Mouse (Mus musculus) liver, adult (tissue): ENCODE results near the gene Cd200r2.
A peak's percentile ranks its signal among the peaks of the same experiment; 100 is the strongest.

Experiments
- GATA4 ChIP-seq: IDR thresholded peaks from 2 replicates; pipeline ENCODE4 v1.6.1; 2014; ENCODE audit warnings: mild to moderate bottlenecking, low read length; ENCODE audit not compliant: insufficient replicate concordance

Gene Cd200r2

DNA sequence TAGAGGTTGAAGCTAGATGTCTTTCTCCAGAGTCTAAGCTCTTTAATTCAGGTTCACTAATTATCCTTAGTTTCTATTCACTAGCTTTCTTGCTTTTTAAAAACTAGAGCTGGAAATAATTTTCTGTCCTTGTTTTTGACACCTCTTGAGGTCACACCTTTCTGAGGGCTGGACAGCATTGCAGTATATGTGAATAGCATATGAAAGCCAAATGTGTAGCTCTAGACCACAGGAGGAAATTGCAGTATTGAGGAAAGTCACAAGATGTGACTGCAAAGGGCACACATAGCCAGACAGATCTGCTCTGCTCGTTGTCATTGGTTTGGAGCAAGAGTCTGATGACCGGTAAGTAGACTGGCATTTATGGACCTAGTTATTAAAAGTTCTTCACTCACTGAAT is at the start of gene Cd200r2:
Gene Cd200r2, plus strand, starts transcription at position 301 of the 400 bp plus-strand sequence.
- no peak for TF ChIP-seq GATA4

DNA sequence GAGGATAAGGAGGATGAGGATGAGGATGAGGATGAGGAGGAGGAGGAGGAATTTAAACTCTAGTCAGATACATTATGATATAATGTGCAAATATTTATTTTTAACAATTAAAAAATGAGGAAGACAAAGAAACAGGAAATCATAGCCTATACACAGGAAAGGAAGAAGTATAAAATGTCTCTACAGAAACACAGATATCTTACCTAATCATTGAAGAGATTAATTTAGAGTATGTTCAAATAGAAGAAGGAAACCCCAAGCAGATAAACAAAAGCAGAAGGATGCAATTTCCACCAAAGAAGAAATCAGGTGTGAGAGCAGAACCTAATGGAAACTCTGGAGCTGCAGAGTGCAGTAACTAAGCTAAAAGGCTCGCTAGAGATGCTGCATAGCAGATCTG is 48.9 kb upstream of the Cd200r2 start:
- no peak for TF ChIP-seq GATA4

DNA sequence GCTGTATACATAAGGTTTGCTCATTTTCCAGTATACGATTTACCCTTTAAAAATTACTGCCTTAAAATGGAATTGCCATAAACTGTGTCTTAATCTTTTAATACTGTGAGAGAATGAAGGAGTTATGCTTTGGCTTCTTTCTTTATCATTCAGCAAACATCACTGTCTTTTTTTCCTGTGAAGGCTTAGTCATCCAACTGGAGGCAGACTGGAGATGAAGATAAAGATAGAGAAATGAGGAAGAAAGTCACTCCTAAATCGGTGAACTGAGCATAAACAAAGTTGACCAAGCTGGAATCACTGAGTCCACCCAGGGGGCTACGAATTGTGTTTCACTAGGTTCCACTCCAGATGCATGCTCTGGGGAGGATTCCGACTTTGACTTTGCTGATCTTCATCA is 46.4 kb upstream of the Cd200r2 start:
- TF ChIP-seq GATA4 = no peak

DNA sequence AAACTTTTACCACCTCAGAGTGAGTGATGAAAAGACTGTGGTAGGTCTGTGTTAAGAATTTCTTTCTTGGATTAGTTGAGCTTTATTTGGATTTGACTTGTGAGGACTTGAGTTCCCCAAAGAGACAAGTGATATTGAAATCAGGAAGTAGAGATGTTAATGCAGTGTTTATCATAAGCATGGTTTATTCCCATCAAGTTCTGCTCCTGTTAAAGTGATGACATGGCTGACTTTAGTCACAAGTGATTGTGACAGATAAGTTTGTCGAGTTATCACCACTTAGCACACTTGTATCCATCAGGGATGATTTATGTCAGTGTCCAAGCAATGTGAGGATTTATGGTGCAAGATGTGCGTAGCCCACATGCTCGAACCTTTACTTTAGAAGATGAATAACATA is 34.6 kb upstream of the Cd200r2 start:
- no peak for TF ChIP-seq GATA4

DNA sequence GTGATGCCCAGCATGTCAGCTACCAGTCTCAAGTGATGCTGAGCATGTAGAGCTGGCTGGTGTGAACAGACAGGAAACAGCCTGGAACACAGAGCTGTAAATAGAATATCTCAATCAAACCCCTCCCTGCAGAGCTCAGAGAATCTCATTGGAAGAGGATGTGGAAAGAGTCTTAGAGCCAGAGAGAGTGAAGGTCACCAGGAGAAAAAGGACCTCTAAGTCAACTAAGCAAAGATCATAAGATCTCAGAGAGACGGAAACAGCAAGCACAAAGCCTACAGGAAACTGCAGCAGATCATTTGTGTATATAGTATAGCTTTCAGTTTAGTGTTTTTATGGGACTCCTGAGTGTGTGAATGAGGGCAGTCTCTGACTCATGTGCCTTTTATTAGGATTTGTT is 8.3 kb downstream of the Cd200r2 start:
- no peak for TF ChIP-seq GATA4

DNA sequence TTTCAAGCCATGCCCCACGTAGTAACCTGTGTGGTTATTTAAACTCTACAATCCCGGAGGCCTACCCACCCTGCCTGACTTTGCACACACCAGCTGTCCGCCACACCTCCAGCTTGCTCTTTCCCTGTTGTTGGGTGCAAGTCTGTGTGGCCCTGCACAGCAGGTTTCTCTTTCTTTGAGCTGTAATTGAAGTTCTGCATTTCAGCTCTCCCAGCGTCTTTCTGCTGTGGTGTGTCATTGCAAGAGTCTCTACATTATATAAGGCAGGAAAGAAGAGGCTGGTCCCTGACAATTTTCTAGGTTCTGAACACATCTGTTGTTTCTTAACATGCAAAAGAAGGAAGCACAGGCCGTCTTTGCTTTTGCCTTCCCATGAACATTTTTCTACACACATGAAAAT is 9.7 kb downstream of the Cd200r2 start:
- TF ChIP-seq GATA4 = no peak

DNA sequence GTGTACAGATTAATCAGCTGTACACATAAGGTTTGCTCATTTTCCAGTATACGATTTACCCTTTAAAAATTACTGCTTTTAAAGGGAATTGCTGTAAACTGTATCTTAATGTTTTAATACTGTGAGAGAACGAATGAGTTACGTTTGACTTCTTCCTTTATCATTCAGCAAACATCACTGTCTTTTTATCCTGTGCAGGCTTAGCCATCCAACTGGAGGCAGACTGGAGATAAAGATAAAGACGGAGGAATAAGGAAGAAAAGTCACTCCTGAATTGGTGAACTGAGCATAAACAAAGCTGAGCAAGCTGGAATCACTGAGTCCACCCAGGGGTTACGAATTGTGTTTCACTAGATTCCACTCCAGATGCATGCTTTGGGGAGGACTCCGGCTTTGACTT is 10.7 kb downstream of the Cd200r2 start:
- TF ChIP-seq GATA4 = no peak

DNA sequence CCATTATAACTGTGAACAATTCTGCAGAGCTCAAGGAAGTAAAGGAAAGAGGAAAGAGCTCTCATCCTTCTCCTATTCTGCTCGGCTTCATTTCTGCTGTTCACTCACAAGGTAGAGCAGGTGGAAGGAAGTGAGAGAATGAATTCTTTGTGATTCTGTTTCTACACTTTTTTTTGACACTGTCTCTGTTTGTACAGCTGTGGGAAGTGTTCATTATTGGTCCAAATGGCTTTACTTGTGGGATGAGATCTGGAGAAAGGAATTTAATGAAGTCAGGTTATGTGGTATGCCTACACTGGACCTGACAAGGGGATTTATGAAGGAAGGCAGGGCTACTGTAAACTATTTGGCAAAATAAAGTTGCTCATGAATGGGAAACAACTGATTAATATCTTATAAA is 23.9 kb downstream of the Cd200r2 start:
- TF ChIP-seq GATA4 = no peak

DNA sequence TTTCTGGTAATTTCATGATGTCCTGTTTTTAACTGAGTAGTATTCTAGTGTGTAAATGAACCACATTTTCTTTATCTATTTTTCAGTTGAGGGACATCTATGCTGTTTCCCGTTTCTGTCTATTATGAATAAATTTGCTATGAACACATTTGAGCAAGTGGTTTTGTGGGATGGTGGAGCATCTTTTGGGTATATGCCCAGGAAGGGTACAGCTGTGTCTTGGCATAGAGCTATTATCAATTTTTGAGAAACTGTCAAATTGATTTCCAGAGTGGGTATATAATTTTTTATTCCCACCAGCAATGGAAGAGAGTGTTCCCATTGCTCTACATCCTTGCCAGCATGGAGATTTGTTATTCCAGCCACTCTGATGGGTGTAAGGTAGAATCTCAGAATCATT is 65.1 kb downstream of the Cd200r2 start:
- TF ChIP-seq GATA4 = no peak

DNA sequence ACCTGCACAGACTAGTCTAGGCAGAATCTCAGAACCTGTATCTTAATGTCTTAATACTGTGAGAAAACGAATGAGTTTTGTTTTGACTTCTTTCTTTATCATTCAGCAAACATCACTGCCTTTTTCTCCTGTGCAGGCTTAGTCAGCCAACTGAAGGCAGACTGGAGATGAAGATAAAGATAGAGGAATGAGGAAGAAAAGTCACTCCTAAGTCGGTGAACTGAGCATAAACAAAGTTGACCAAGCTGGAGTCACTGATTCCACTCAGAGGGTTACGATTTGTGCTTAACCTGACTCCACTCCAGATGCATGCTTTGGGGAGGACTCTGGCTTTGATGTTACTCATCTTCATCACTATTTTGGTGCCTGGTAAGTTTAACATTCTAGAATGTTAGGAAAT is 76.6 kb downstream of the Cd200r2 start, which contains the start of gene Cd200r3:
Gene Cd200r3, plus strand, starts transcription at position 211 of the 400 bp plus-strand sequence.
- TF ChIP-seq GATA4 = no peak

DNA sequence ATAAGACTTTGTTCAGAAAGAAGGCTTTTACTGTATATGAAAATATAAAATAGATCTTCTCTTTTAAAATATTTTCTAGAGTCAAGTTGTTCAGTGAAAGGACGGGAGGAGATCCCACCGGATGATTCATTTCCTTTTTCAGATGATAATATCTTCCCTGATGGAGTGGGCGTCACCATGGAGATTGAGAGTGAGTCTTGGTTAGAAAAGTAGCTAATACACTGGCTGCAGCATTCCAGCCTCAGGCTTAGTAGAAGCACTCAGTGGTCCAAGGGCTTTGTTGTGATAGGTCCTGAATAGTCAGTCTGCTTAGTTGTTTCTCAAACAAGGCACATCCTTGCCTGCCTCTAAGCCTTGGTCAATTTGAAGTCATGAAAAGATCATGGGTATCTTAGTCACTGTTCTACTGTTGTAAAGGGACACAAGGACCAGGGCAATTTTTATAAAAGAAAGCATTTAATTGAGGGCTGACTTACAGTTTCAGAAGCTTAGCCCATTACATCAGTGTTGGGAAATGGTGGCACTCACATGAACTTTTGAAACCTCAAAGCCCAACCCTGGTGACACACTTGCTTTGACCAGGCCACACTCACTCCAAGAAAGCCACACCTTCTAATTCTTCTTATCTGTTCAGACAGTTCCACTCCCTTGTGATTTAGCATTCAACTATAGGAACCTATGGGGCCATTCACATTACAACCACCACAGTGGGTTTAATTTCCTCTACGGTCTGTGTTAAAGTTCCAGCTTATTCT is 84.6 kb downstream of the Cd200r2 start:
- TF ChIP-seq GATA4 = no peak

DNA sequence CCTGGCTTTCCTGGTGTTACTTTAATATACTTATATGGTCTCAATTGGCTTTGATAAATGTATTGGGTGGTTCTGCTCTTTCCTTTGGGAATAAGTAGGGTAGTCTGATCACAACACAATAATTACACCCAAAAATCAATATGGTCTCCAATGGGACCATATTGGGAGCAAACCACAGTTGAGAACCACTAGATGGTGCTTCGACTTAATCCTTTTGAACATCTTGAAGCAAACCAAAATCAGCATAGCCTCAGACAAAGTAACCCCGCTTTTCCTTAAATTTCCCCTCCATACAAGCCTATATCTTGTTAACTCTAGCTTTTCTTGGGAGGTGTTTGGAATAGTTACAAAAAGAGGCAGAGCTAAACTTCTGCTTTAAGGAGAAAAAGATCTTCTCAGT is 95.4 kb downstream of the Cd200r2 start:
- TF ChIP-seq GATA4 = no peak

DNA sequence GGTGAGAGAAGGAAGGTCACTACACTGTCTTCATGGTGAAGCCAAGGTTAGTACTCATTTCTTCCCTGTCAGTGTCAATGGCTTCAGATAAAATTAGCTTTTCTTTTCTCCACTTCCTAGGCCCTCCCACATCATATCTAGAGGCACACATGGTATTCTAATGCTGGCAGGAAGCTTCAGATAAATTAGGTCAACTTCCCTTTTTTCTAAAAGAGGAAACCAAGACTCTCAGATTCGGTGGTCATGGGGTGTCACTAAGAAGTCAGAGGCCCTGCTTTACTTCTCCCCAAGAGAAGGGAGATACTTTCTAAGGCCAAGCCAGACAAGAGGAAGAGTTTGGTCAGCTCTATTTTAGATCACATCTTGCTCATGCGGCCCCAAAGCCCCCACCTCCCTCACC is 95.9 kb downstream of the Cd200r2 start:
- peak; percentile 82 for TF ChIP-seq GATA4

DNA sequence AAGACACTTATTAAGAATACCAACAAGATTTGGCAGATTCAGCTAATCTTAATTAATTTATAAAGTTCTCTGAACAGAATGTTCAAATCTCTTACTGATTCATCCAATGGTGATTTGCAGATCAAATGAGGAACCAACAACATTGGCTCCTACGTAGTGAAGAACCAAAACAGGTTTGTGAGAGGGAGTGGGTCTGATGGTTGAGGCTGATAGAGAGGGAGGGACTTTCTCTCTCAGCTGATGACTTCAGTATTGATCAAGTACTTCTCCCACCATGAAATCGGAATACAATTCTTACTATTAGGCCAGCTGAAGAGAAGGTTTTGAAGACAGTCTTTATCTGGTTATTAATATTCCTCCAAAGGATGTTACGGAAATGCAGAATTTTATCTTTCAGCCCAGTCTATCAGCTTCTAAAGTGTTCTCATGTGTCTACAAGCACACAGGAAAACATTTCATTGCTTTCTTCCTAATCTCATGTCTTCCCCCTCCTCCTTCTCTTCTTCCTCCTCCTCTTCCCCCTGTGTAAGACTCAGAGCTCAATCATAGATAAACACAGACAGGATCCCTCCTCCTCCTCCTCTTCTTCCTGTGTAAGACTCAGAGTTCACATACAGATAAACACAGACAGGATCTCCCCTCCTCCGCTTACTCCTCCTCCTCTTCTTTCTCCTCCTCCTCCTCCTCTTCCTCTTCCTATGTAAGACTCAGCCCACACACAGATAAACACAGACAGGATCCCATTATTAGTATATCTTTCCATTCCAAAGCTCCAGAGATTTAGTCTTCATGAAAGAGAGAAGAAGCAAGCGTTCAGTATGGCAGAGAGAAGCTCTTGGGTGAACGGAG is 97.9 kb downstream of the Cd200r2 start:
- peak; percentile 74; the same call in 1 of the 2 replicates for TF ChIP-seq GATA4

DNA sequence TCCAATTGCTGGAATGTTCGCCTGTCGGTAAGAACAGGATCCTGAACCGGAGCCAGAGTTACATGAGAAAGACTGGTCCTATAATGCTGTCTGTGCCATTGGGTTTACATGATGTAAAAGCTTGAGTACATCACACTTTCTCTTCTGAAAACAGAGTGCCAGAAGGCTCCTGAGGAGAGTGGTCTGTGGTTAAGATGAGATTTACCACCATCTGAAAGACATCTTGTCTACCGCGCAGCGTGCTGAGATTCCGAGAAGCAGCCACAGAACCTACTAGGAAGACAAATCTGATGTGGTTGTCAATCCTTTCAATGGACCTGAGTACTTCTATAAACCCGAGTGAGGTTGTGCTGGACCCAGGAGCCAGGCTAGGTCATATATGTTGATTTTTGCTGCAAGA is 98.5 kb downstream of the Cd200r2 start:
- no peak for TF ChIP-seq GATA4
